Mouse (Mus musculus) adrenal gland, postnatal 10 days (tissue): ENCODE results near the gene Wdr34. TPM values are rescaled to one million over a fixed set of nuclear protein-coding genes. Genes with fewer than 3 reads are reported as not detected.

Source experiments
- DNase-seq: peaks from one replicate; pipeline ENCODE4 v3.0.0; 2021; ENCODE audit warnings: mixed read lengths
- microRNA-seq: library from miRNA; unstranded; fragments of <30 nt; microRNA quantifications from one replicate; pipeline ENCODE4 v1.2.0, GENCODE M21; 2021
- total RNA-seq, 2 experiments: library from RNA; stranded (reverse); gene quantifications; 2 replicates each; pipeline ENCODE4 v1.2.3; 2021

Wdr34 gene
- total RNA-seq, 2 experiments from 2014 or later: 20.1 to 24.4 TPM

DNA sequence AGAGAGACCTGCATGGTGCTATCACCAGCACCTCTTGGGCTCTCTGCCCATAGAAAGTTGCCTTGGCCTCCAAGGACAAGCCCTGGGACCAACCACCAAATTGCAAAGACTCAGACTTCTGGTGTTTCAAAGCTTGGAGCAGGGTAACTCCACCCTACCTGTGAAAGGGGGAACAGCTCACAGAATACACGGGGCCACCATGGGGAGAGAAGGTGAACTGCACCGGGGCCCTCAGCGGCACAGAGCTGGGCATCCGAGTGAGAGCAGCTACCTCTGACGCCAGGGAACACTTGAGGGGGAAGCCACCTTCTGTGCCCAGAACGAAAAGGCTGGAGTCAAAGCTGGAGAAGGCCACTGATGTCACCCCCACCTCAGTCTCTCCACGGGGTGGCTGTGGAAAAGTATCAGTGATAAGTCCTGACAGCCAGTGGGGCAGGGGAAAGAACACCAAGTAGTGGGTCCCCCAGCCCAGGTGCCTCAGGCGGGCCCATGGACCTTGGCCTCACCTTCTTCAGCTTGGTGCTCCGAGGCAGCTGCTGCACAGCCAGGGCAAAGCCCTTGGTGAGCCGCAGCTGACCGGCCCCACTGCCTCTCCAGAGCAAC, 16.3 kb downstream of the Wdr34 start:
- DNase-seq: no peak

DNA sequence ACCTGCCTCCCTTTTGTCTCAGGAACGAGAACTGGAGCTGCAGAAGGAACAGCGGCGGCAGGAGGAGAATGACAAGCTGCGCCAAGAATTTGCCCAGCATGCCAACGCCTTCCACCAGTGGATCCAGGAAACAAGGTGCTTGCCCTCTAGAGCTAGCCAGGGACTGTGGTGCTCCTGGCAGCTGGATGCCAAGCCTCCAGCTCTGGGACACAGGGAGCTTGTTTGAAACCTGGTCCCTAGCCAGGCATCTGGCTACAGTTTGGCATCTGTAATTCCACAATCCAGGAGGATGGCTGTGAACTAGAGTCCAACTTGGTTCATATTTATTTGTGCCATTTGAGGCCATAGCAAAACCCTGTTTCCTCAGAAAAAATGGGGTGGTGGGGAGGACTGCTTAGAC, 21.7 kb downstream of the Wdr34 start:
- DNase-seq: peak; percentile 36

DNA sequence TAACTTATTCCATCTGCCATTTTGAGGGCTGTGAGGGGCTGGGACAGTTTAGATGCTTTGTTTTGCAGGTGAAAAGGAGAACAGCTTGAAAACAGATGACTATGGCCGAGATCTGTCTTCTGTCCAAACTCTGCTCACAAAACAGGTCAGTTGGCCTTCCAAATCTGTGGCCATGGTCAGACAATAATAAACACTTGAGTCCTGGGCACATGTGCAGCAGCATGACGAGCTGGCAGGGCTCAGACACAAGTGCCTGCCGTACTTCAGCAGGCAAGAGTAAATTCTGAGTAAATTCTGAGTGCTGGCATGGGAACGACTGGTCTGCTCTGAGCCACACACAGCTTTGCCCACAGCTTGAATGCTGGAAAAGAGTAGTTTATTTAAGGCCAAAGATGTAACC, 23.2 kb downstream of the Wdr34 start:
- DNase-seq: no peak

DNA sequence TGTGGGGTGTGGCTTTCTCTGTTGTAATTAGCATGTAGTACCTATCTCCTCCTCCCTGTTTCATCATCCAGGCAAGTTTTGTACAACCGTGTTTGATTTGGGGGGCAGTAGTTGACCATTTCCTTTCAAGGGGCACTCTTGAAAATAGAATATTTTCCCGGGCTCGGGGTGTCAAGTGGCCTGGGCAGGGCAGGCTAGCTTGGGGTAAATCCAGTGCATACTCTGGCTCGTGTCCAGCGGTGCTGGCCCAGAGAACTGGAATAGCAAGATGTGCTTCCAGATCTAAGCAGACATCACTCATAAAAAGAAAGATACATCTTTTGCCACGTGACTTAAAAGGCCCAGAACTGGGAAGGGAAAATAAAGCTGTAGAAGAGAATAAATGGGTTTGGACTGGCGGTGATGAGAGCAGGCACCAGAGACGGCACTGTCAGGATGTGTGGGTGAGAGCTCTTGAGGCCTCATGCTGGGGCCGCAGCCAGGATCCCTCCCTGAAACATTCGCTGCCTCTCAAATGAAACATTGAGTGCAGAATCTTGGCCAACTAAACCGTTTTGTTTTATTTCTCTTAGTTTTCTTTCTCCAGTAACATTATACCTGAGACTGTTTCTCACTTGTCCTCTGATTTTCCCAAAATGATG, 34.2 kb downstream of the Wdr34 start:
- DNase-seq: no peak

DNA sequence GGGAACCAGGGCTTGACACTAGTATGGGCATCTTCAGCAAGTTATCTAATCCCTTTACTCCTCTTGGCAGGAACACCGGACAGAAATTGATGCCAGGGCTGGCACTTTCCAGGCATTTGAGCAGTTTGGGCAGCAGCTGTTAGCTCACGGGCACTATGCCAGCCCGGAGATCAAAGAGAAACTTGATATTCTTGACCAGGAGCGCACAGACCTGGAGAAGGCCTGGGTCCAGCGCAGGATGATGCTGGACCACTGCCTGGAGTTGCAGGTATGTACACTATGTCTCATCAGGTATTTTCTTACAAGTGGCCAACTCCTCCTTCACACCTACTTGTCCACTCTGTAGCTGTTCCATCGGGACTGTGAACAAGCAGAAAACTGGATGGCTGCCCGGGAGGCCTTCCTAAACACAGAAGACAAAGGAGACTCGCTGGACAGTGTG, 37.8 kb downstream of the Wdr34 start:
- DNase-seq: peak; percentile 74

DNA sequence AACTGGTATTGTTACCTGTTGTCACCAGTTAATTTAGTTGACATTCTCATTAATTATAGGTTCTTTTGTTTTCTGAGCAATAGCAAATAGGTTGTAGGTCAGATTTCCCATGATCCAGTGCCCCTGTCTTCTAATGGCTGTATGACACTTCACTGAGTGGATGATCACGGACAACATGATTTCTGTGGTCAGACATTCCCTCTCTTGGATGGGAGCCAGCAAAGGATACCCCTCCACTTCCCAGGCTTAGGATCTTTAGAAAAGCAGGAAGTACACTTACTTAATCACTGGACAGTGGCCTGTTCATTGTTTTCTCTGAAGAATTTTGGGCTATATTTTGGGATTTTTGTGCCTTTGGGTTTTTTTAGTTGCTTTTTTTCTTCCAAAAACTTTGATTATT, 39.6 kb downstream of the Wdr34 start:
- no peak for DNase-seq

DNA sequence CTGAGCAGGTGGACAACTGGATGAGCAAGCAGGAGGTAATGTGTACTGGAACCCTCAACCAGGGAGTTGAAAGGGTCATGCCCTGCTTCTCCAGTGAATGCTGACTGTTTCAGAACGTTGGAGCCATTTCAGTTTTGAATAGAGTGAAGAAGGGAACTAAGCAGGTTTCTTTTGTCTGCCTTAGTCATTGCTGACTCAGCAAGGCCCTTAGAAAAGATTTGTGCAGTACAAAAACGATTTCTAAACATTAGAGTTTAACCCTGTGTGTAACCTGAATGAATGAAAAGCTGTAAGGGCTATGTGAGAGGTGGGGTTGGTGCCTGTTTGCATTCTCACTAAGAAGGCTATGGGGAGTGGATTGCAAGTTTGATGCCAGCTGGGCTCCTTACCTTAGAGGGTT, 56.7 kb downstream of the Wdr34 start:
- DNase-seq: no peak

Small RNAs within 50 kb of the gene (microRNA-seq; reads per million reads assigned to microRNA genes)
- not detected for gene Mir6997

Other genes starting within 250 kb of the Wdr34 start
- gene Slc27a4, start 246.2 kb downstream of the Wdr34 start, total RNA-seq: 10 to 100 TPM; 26.8 to 27.8 TPM
- gene Urm1, start 228.8 kb downstream of the Wdr34 start, total RNA-seq: 10 to 100 TPM; 39.4 to 43.6 TPM
- 10 to 100 TPM; 16.6 to 19.0 TPM for gene Cercam, start 179.7 kb downstream of the Wdr34 start, total RNA-seq
- gene Odf2, start 159.7 kb downstream of the Wdr34 start, total RNA-seq: 10 to 100 TPM; 41.1 to 44.6 TPM
- gene Gle1, start 113.5 kb downstream of the Wdr34 start, total RNA-seq: 10 to 100 TPM; 31.8 to 36.5 TPM
- gene Sptan1, start 83.3 kb downstream of the Wdr34 start, total RNA-seq: 100 to 1,000 TPM; 200 to 226 TPM
- gene Set, start 8.5 kb upstream of the Wdr34 start, total RNA-seq: 100 to 1,000 TPM; 216 to 221 TPM
- 10 to 100 TPM in 1 of 2 experiments, 1 to 10 TPM in 1; 6.3 to 10.1 TPM for gene Pkn3, start 28.8 kb upstream of the Wdr34 start, total RNA-seq
- gene Zdhhc12, start 44.8 kb upstream of the Wdr34 start, total RNA-seq: 10 to 100 TPM; 14.9 to 19.0 TPM
- gene Zer1, start 75.7 kb upstream of the Wdr34 start, total RNA-seq: 10 to 100 TPM; 29.9 to 45.4 TPM
- gene Tbc1d13, start 84.9 kb upstream of the Wdr34 start, total RNA-seq: 10 to 100 TPM; 47.2 to 64.0 TPM
- 10 to 100 TPM; 55.6 to 58.2 TPM for gene Endog, start 122.6 kb upstream of the Wdr34 start, total RNA-seq
- gene Spout1, start 129.6 kb upstream of the Wdr34 start, total RNA-seq: 10 to 100 TPM; 18.1 TPM
- 10 to 100 TPM; 27.4 to 27.9 TPM for gene Kyat1, start 157.0 kb upstream of the Wdr34 start, total RNA-seq
- 10 to 100 TPM; 43.5 to 53.2 TPM for gene Lrrc8a, start 188.8 kb upstream of the Wdr34 start, total RNA-seq
- 1 to 10 TPM; 1.9 to 2.0 TPM for gene Gm28035, start 191.7 kb upstream of the Wdr34 start, total RNA-seq
- 10 to 100 TPM; 23.7 to 24.1 TPM for gene Phyhd1, start 217.3 kb upstream of the Wdr34 start, total RNA-seq
- gene Gm28038, start 232.2 kb upstream of the Wdr34 start, total RNA-seq: not detected
- 10 to 100 TPM; 43.4 to 46.2 TPM for gene Dolk, start 237.5 kb upstream of the Wdr34 start, total RNA-seq
- 10 to 100 TPM; 37.9 to 45.3 TPM for gene Nup188, start 237.5 kb upstream of the Wdr34 start, total RNA-seq